Mouse (Mus musculus) myocyte (in vitro differentiated cells): ENCODE data around the gene Dag1. TPM values are rescaled to one million over a fixed set of nuclear protein-coding genes. Genes with fewer than 3 reads are reported as not detected.

ENCODE experiments used
- H3K27me3 ChIP-seq: one replicate; pipeline ENCODE4 v1.6.1; 2011; ENCODE audit not compliant: control insufficient read depth, insufficient read depth, insufficient read length
- H3K36me3 ChIP-seq: one replicate; pipeline ENCODE4 v1.6.1; 2011; ENCODE audit not compliant: control insufficient read depth, insufficient read depth
- H3K4me2 ChIP-seq: one replicate; pipeline ENCODE4 v1.6.1; 2011; ENCODE audit warnings: low read depth, control low read depth
- H3K4me3 ChIP-seq: one replicate; pipeline ENCODE4 v1.5.1; 2011; ENCODE audit warnings: mild to moderate bottlenecking, control low read depth, moderate library complexity
- H3K79me2 ChIP-seq: one replicate; pipeline ENCODE4 v1.6.1; 2011; ENCODE audit not compliant: control insufficient read depth, insufficient read depth
- H3ac ChIP-seq: one replicate; pipeline ENCODE4 v1.6.1; 2011; ENCODE audit not compliant: control insufficient read depth, insufficient read length
- CEBPB ChIP-seq: IDR thresholded peaks from 2 replicates; pipeline ENCODE4 v1.6.1; 2011; ENCODE audit warnings: mild to moderate bottlenecking, moderate library complexity; ENCODE audit not compliant: poor library complexity, insufficient read depth, severe bottlenecking
- E2F4 ChIP-seq: IDR thresholded peaks from one replicate; pipeline ENCODE4 v1.6.1; 2011; ENCODE audit warnings: mild to moderate bottlenecking, control low read depth, moderate library complexity; ENCODE audit not compliant: insufficient read depth
- MAX ChIP-seq: IDR thresholded peaks from one replicate; pipeline ENCODE4 v1.6.1; 2011; ENCODE audit warnings: low read depth, mild to moderate bottlenecking, control low read depth
- MYOD1 ChIP-seq, 3 experiments: IDR thresholded peaks; one replicate each; pipeline ENCODE4 v1.6.1; 2011; ENCODE audit warnings: control low read depth in 2 of 3, low read depth in 2 of 3, mild to moderate bottlenecking in 2 of 3, moderate library complexity in 1 of 3; ENCODE audit not compliant: insufficient read length in 2 of 3, control insufficient read depth in 1 of 3
- MYOG ChIP-seq, 3 experiments: IDR thresholded peaks; one replicate each; pipeline ENCODE4 v1.6.1; 2011; ENCODE audit warnings: control low read depth in 2 of 3, low read depth in 2 of 3, mild to moderate bottlenecking in 2 of 3; ENCODE audit not compliant: insufficient read length in 2 of 3, control insufficient read depth in 1 of 3, insufficient read depth in 1 of 3
- POLR2A ChIP-seq: IDR thresholded peaks from one replicate; pipeline ENCODE4 v1.6.1; 2011; ENCODE audit warnings: low read depth, mild to moderate bottlenecking, control low read depth, moderate library complexity; ENCODE audit not compliant: insufficient read length
- POLR2AphosphoS2 ChIP-seq: IDR thresholded peaks from one replicate; pipeline ENCODE4 v1.6.1; 2011; ENCODE audit warnings: low read depth, control low read depth; ENCODE audit not compliant: insufficient read length
- REST ChIP-seq: IDR thresholded peaks from one replicate; pipeline ENCODE4 v1.6.1; 2011; ENCODE audit warnings: mild to moderate bottlenecking, control low read depth, moderate library complexity; ENCODE audit not compliant: insufficient read depth, insufficient read length
- SRF ChIP-seq: IDR thresholded peaks from one replicate; pipeline ENCODE4 v1.6.1; 2011; ENCODE audit warnings: low read depth; ENCODE audit not compliant: control insufficient read depth, insufficient read length
- TCF12 ChIP-seq: IDR thresholded peaks from one replicate; pipeline ENCODE4 v1.6.1; 2011; ENCODE audit warnings: mild to moderate bottlenecking, control low read depth; ENCODE audit not compliant: poor library complexity, insufficient read depth, severe bottlenecking
- TCF3 ChIP-seq: IDR thresholded peaks from one replicate; pipeline ENCODE4 v1.6.1; 2011; ENCODE audit warnings: low read depth, control low read depth; ENCODE audit not compliant: insufficient read length
- USF1 ChIP-seq: IDR thresholded peaks from one replicate; pipeline ENCODE4 v1.6.1; 2011; ENCODE audit warnings: low read depth, mild to moderate bottlenecking, control low read depth, moderate library complexity
- polyA plus RNA-seq: library from polyadenylated mRNA; unstranded; fragments of >200 nt; fragmentation: generic; extraction: Trizol; gene quantifications from one replicate; pipeline ENCODE4 v1.2.1, GENCODE M21; 2012; ENCODE audit warnings: missing spikeins

Dag1 gene
- polyA plus RNA-seq, 1 experiment, result 195 TPM

- Histone ChIP-seq H3K4me2 (no peak overlapping the region), H3K79me2 (peaks cover 71% of the 10 kb centered on the region), H3K4me3 (no peak overlapping the region), H3ac (no peak overlapping the region), H3K36me3 (peaks cover 10% of the 10 kb centered on the region), H3K27me3 (no peaks in the 10 kb centered on the region)
- TF ChIP-seq MYOD1 (IDR thresholded peaks at IDR 0.05; ENCODE audit: control insufficient read depth in 1 of 3, insufficient read length in 2 of 3, low read depth in 2 of 3) (no peak), SRF (no peak), REST (no peak), MAX (no peak), POLR2A (no peak), TCF3 (no peak), POLR2AphosphoS2 (no peak), TCF12 (no peak), E2F4 (no peak), MYOG (IDR thresholded peaks at IDR 0.05; ENCODE audit: control insufficient read depth in 1 of 3, insufficient read depth in 1 of 3, insufficient read length in 2 of 3, low read depth in 2 of 3) (no peak), CEBPB (no peak), USF1 (no peak)
Observed at GRCm38 (mm10) chr9:108238402-108238801, 25.4 kb downstream of the Dag1 start.

- TF ChIP-seq TCF12, result no peak
- TF ChIP-seq USF1, result no peak
- TF ChIP-seq CEBPB, result no peak
- TF ChIP-seq REST, result no peak
- no peak for TF ChIP-seq MYOD1 (IDR thresholded peaks at IDR 0.05; ENCODE audit: control insufficient read depth in 1 of 3, insufficient read length in 2 of 3, low read depth in 2 of 3)
- no peak for TF ChIP-seq SRF
- TF ChIP-seq MAX, result no peak
- TF ChIP-seq MYOG (IDR thresholded peaks at IDR 0.05; ENCODE audit: control insufficient read depth in 1 of 3, insufficient read depth in 1 of 3, insufficient read length in 2 of 3, low read depth in 2 of 3), result no peak
- no peak for TF ChIP-seq E2F4
- no peak for TF ChIP-seq POLR2A
- TF ChIP-seq TCF3, result no peak
- Histone ChIP-seq H3K36me3 (peaks cover 19% of the 10 kb centered on the region), H3ac (no peak overlapping the region), H3K79me2 (peaks cover 66% of the 10 kb centered on the region), H3K4me3 (no peak overlapping the region), H3K27me3 (no peaks in the 10 kb centered on the region), H3K4me2 (no peak overlapping the region)
Observed at GRCm38 (mm10) chr9:108234682-108235081, 29.1 kb downstream of the Dag1 start.

GRCm38 (mm10) chr9:108232908-108233307 lies 30.9 kb downstream of the Dag1 start:
- no peak overlapping the region for H3ac ChIP-seq

GRCm38 (mm10) chr9:108227911-108228649 lies 35.7 kb downstream of the Dag1 start:
- no peak overlapping the region for H3ac ChIP-seq
- no peak overlapping the region for H3K4me3 ChIP-seq
- TF ChIP-seq POLR2A, result no peak
- H3K79me2 ChIP-seq, result peaks cover 50% of the 10 kb centered on the region
- no peaks in the 10 kb centered on the region for H3K27me3 ChIP-seq
- H3K4me2 ChIP-seq, result no peak overlapping the region
- H3K36me3 ChIP-seq, result peaks cover 14% of the 10 kb centered on the region

More at GRCm38 (mm10) chr9:108232908-108233307, 30.9 kb downstream of the Dag1 start:
- Histone ChIP-seq H3K4me2 (no peak overlapping the region), H3K4me3 (no peak overlapping the region), H3K36me3 (peaks cover 18% of the 10 kb centered on the region), H3K27me3 (no peaks in the 10 kb centered on the region), H3K79me2 (peaks cover 54% of the 10 kb centered on the region)
- TF ChIP-seq TCF12 (no peak), USF1 (no peak), MYOD1 (IDR thresholded peaks at IDR 0.05; ENCODE audit: control insufficient read depth in 1 of 3, insufficient read length in 2 of 3, low read depth in 2 of 3) (no peak), POLR2A (no peak), SRF (no peak), MYOG (IDR thresholded peaks at IDR 0.05; ENCODE audit: control insufficient read depth in 1 of 3, insufficient read depth in 1 of 3, insufficient read length in 2 of 3, low read depth in 2 of 3) (no peak), TCF3 (no peak), E2F4 (no peak), MAX (no peak), CEBPB (no peak), REST (no peak), POLR2AphosphoS2 (no peak)

- Histone ChIP-seq H3K79me2 (peaks cover 59% of the 10 kb centered on the region), H3K36me3 (peaks cover 6% of the 10 kb centered on the region), H3K4me2 (no peak overlapping the region), H3K27me3 (no peaks in the 10 kb centered on the region), H3K4me3 (no peak overlapping the region), H3ac (no peak overlapping the region)
- TF ChIP-seq POLR2AphosphoS2 (no peak), MYOD1 (IDR thresholded peaks at IDR 0.05; ENCODE audit: control insufficient read depth in 1 of 3, insufficient read length in 2 of 3, low read depth in 2 of 3) (no peak), MAX (no peak), TCF12 (no peak), SRF (no peak), E2F4 (no peak), MYOG (IDR thresholded peaks at IDR 0.05; ENCODE audit: control insufficient read depth in 1 of 3, insufficient read depth in 1 of 3, insufficient read length in 2 of 3, low read depth in 2 of 3) (no peak), POLR2A (no peak), CEBPB (no peak)
Observed at GRCm38 (mm10) chr9:108225166-108225565, 38.6 kb downstream of the Dag1 start.
